Mouse (Mus musculus) embryo, embryonic 9.5 days (tissue): ENCODE measurements around the gene Pds5a.
A peak's percentile ranks its signal among the peaks of the same experiment; 100 is the strongest.
"Not testable (repeated sequence)": the region's sequence is repeated elsewhere in the genome, so short reads cannot be mapped to it uniquely, and the experiment has no call there.

Experiments used
- DNase-seq: peaks from one replicate; pipeline ENCODE4 v3.0.0-alpha.2; 2017; ENCODE audit errors: extremely low spot score

The Pds5a gene

DNA sequence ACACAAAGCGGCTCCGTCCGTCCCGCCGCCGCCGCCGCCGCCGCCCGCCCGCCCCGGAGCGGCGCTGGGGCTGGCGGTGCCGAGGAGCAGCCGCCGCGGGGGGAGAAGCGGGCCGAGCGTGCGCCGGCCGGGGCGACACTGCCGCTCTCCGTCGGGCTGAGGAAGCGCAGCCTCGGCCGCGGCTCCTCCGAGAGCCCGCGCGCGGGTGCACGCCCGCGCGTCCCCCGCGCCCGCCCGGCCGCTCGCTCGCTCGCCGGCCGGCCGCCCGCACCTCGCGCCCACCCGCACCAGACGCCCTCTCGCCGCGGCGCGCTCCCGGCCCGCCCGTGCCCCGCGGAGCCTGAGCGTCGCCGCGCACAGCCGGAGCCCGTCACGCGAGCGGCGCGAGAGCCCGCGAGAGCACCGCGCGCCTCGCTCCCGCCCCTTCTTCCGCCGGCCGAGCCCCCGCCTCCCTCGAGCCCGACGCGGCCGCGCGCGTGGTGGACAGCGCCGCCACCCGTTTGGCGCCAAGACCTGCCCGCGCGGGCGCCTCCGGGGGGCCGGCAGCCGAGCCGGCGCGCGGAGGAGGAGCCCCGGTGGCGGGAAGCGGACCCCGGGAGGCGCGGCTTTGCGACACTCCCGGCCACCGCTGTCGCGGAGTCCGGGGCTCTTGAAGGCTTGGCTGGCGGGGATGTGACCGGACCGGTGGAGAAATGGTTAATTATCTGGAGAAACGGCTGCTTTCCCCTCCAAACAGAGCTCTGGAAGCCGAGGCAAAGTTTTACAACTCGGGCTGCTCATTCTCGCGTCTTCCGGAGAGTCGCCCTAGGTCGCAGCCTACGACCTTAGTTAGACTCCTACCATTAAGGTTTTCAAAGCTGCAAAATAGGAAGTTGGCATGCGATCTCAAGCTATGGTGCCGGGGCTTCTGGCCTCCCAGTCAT lies at the start of gene Pds5a:
Gene Pds5a, minus strand, starts transcription at position 438 of the 923 bp plus-strand sequence.
- DNase-seq = peak; percentile 91

DNA sequence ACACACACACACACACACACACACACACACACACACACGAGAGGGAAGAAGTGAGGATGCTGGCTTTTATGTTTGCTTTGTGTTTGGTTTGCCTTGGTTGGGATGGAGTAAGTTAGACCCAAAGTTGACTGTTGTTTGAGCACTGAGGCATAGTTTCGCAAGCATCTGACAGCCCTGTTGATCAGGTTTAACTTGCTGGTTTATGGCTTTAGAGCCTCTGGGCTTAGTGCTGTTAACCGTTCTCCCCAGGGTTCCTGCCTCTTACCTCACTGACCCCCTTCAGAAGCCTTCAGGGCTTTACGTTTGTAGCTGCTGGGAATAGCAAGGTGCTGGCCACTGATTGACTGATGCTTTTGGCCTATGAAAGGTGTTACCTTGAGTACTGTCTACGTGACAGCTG lies 48.8 kb upstream of the Pds5a start:
- no peak for DNase-seq

DNA sequence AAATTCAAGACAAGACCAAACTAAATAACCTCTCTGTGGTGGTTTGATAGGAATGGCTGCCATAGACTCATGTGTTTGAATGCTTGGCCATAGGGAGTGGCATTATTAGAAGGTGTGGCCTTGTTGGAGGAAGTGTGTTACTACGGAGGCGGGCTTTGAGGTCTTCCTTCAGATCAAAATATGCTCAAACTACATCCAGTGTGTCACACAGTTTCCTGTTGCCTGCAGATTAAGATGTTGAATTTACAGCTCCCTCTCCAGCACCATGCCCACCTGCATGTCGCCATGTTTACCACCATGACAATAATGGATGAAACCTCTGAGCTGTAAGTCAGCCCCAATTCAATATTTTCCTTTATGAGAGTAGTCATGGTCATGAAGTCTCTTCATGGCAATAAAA lies 41.3 kb upstream of the Pds5a start:
- DNase-seq = no peak

DNA sequence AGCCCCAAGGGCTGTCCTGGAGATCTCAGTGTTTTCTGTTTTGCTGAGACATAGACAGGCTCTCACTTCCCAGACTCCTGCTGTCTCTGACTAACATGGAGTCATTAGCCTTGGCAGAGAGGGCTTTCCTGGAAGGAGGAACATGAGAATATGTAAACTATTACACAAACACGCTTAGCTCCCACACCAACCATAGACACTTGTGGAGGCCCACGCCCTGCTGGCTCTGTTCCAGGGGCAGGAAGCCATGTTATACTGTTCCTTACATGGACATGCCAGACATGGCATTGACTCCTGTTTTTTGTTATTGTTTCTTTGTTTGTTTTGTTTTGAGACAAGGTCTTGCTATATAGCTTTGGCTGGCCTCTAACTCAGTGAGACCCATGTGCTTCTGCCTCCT lies 37.5 kb upstream of the Pds5a start:
- DNase-seq = no peak

DNA sequence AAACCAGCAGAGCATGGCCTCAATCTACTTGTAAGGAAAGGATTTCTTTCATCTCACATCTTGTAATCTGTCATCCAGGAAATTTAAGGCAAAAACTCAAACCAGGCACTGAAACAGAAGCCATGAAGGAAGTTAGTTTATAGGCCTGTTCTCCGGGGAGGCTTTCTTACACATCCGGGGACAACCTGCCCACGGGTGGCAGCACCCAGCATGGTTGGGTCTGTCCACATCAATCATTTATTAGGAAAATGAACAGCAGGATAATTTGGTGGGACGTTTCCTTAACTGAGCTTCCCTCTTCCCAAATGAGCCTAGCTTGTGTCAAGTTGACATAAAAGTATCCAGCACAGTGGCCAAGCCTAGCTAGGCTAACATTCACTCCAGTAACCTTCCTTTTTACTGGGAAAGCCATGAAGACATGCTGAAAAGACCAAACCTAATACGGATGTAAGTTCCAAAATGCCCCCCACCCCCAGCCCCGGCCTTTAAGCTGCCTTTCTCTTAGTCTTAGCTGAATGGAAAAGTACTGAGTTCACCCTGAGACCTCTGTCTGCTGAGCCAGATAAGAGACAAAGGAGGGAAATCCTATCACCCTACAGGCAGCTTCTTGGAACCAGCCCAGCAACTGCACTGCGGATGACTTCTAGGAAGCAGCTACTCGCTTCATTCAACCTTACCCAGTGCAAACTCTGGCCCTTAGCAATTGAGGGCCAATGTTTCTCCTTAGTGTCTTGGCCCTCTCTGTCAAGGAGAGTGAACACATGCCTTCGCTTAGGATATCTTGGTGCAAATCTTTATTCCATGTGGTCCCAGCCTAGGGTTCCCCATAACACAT lies 33.3 kb upstream of the Pds5a start:
- DNase-seq = no peak

DNA sequence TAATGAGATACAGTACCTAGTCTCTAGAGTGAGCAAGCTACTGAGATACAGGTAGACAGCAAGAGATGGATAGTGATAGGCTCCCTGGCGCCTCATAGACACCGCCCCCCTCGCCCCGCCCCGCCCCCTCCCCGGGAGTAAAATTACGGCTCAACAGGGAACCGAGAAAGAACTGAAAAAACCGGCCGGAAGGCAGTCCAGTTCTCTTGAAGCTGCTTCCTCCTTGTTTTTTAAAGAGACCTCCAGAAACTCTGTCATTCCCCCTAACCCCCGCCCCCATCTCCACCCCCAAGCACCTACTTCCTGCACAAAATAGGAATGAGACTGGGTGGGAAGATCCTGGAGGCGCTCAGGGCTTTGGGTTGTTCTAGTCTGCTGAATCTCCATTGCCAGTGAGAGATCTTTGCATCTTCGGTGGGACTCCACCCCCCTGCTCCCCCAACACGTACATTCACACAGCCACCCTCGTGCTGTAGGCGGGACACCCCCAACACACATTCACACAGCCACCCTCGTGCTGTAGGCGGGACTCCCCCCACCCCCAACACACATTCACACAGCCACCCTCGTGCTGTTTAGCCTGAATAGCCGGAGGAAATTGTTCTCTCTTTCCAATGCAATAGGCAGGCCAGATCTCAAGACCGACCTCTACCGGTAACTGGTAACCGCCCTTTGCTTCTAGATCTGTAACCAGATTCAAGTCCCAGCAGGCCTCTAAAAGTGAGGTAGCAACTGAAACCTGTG lies 26.4 kb upstream of the Pds5a start:
- peak; percentile 81 for DNase-seq

DNA sequence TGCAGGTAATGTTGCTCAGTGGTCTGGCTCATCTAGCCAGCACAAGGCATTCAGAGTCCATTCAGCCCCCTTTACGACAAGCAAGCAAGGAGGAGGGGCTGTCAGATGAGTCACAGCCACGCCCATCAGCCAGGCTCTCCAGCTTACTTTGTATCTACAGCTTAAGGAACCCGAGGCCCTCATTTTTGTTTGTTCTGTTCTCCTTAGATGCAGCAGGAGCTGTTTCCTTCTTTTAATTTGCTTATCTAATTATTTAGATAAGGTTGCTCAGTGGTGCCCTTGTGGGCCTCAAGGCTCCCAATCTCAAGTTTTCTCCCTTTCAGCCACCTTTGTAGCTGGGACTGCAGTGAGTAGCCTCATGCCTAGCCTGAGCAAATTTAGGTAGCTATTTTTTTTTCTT lies 20.3 kb upstream of the Pds5a start:
- no peak for DNase-seq

DNA sequence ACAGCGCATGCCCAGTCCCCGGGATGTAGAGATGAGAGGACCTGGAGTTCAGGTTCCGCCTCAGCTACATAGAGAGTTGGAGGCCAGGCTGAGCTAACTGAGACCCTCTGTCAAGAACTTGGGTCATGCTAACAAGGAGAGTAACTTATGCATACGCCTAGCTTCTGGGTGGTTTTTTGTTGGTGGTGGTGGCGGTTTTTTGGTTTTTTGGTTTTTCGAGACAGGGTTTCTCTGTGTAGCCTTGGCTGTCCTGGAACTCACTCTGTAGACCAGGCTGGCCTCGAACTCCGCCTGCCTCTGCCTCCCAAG lies 19.8 kb upstream of the Pds5a start:
- DNase-seq = not testable (repeated sequence)

DNA sequence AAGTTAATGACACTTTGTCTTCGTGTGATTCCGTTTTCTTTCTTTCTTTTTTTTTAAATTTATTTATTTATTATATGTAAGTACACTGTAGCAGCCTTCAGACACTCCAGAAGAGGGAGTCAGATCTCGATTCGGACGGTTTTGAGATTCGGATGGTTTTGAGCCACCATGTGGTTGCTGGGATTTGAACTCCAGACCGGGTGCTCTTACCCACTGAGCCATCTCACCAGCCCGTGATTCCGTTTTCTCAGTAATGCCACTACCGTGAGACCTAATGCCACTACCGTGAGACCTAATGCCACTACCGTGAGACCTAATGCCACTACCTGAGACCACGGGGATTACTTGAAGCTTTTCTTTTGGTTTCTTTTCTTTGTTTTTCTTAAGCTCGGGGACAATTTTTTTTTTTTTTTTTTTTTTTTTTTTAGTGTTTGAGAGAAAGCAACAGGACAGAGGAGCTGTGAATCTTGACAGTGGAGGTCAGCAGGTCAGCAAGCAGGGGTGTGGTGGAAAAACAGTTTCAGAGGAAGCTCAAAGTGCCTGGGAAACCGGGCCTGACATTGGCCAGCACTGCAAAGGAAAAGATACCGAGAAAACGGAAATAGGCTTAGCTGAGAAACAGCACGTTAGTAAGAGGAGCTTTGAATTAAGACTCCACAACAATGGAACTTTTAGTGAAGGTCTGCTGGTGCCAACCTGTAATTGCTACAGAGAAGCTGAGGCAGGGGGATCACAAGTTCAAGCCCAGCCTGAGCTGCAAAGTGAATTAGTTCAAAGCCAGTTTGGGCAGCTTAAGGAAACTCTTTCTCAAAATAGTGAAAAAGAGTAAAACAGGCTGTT lies 19.2 kb upstream of the Pds5a start:
- DNase-seq = no peak

DNA sequence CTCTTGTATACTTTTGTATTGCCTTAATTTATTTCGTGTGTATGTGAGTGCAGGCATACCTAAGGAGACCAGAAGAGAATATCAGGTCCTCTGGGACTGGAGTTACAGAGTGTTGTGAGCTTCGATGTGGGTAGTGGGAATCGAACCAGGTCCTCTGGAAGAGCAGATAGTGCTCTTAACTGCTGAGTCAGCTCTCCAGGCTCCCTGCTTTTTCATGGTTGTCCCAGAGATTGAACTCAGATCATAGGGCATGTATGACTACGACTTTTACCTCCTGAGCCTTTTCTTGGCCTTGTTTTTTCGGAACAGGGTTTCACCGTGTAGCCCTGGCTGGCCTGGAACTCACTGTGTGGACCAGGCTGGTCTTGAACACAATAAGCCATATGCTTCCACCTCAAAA lies 17.0 kb upstream of the Pds5a start:
- no peak for DNase-seq

DNA sequence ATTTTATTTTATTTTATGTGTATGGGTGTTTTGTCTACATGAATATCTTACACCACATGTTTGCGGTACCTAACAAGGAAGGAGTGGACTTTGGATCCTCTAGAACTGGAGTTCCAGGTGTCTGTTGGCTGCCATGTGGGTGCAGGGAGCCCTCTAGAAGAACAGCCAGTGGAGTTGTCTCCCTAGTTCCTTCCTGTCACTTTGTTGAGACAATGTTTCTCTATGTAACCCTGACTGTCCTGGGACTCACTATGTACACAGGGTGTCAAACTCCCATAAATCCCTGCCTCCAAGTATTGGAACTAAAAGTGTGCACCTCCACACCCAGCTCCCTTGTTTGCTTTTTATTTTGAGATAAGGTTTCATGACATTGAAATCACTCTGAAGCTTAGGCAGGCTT lies 13.4 kb upstream of the Pds5a start:
- no peak for DNase-seq

DNA sequence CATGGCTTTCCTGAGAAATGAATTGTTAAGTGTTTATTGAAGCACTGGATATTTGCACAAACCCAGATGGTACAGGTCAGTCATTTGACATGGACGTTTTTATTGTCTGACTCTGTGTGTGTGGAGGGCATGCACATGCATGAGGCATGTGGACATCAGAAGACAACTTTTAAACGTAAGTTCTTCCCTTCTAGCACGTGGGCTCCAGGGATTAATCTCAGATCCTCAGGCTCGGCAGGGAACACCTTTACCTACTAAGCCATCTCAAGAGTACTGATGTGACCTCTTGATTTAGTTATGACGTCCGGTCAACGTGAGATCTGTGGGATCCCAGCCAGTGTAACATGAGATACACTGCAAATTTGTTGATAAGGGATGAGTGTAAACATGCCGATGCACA lies 12.2 kb upstream of the Pds5a start:
- no peak for DNase-seq

DNA sequence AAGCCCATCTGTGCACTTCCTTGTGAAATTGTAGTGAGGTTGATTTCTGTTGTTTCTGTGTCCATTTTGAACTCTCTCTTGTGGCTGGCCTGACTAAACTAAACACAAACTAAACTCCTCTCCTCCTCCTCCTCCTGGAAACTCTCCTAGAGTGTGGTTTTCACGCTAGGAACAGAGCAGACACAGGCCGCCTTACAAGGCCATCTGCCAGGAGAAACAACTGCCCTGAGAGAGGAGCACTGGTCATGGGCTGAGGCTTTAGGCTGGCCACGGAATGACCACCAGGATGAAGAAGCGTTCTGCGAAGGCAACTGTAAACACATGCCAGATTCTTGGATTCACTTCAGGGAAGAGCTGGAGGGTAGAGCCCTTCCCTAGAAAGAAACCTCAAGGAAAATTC lies 8.9 kb upstream of the Pds5a start:
- no peak for DNase-seq

DNA sequence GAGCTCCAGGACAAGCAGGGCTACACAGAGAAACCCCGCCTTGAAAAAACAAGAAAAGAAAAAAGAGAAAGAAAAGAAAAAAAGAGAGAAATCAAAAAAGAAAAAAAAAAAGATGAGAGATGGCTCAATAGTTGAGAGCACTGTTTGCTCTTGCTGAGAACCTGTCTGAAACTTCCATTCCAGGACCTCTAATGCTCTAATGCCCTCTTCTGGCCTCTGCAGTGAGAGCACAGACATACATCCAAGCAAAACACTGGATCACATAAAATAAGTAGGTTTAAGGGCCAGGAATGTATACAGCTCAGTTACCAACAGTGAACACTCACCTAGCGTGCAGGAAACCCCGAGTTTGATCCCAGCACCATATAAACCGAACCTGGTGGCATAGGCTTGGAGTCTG lies 8.1 kb upstream of the Pds5a start:
- DNase-seq = no peak

DNA sequence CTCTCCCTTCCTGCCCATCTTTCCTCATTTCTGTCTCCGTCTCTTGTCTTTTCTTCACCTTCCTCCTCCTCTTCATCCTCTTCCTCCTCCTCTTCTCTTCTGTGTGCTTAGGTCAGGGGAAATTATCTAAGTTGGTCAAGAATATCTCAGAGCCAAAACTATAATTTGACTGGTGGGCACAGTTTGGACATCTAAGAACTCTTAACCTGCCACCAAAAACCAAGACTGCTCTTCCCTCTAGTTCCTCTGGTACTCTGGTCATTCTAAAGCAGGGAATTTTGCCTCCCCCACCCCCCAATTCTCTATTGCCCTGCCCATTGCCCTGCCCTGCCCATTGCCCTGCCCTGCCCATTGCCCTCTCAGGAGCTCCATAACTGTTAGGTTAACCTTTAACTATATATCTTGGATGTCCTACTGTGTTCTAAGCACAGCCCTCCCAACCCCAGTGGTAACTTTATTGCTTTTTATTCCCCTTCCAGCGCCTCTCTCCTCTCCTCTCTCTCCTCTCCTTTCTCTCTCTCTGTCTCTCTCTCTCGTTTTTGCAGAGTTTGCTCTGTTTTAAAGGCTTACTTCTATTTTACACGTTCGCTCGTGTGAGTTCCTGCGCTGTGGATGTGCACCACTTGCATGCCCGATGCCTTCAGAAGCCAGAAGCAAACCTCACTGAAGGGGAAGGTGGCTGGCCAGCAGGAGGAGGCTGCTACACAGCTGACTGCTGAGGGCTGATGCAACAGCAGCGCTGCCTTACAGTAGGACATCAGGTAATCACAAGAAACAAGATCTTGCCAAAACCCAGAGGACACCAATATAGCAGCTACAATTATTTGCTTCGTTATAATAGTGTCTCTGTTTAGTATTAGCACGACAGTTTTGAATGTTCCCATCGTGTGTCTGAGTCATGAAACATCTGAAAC lies 6.9 kb upstream of the Pds5a start:
- no peak for DNase-seq

DNA sequence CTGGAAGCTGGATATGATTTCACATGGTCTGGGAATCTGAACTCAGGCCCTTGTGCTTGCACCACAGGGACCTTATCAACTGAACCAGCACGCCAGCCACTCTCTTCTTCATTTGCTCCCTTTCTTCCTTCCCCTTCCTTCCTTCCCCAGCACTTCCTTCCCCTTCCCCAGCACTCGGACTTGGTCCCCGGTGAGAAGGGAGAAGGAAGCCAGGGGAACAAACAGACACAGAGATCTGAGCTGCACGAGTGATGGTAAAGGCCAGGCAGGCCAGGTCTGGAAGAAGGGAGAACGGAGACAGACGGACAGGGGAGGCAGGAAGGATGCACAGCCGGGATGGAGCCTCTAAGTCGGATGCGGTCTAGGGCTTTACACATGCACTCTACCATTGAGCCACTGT lies 5.2 kb upstream of the Pds5a start:
- DNase-seq = no peak

DNA sequence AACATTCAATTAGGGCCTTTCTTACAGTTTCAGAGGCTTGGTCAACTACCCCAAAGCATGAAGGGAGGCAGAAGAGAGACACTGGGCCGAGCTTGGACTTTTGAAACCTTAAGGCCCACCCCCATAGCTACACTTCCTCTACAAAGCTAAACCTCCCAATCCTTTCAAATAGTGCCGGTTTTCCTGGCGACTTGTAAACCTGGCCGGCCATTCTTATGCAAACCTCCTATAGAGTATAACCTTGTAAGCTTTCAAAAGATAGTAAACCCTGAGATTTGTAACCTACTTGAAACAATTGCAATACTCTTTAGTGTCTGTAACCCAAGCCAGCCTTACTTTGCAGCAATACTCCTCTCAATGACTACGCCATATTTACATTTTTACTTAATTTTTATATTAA lies 2.0 kb upstream of the Pds5a start:
- DNase-seq = no peak

DNA sequence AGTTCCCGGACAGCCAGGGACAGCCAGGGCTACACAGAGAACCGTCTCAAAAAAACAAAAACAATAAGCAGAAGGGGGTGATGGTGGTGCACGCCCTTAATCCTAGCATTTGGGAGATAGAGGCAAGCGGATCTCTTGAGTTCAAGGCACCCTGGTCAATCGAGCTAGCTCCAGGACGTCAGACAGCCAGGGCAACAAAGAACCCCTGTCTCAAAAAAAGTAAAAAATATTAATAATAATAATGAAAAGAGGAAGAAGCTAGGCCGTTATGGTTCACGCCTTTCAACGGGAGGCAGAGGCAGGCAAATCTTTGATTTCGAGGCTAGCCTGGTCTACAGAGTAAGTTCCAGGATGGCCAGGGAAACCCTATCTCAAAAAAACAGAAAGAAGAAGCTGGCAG lies 1.1 kb upstream of the Pds5a start:
- no peak for DNase-seq

DNA sequence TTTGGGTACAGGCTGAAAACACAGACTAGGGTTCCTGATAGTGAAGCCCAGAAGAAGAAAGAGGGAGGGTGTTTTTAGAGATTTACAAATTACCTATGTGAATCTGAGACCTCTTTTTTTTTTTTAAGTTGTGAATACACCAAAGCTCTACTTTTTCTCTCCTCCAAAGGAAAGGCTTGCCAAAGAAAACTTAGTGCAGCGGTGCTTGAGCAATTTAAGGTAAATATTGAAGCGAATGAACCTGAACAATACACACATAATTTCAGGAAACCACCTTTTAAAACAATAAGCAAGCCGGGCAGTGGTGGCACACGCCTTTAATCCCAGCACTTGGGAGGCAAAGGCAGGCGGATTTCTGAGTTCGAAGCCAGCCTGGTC lies 675 bp upstream of the Pds5a start:
- DNase-seq = no peak

DNA sequence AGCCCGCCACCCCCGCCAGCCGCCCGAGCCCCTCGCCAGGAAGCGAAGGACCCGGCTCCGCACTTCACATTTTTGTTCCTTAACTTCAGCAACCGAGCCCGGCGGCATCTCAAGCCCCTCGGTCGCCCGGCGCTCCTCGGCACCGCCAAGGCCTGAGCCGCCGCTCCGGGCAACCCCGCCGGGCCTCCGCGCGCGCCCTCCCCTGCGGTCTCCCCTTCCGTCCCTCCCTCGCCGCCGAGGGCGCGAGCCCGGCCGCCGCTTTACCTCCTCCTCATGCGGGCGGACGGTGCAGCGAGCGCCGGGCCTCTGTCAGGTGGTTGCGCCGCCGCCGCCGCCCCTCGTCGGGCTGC lies 612 bp downstream of the Pds5a start:
- peak; percentile 74 for DNase-seq
